Mouse (Mus musculus): Measurements from ENCODE around the gene Cavin2. TPM values are rescaled to one million over a fixed set of nuclear protein-coding genes. Genes with fewer than 3 reads are reported as not detected.

Gene Cavin2
- polyA plus RNA-seq, 1 experiment from 2014 or later, result 24.9 TPM

- Histone ChIP-seq H3K4me1 (ENCODE audit: control insufficient read depth, low read depth, low read length) (no peaks in the 10 kb centered on the region), H3K27me3 (ENCODE audit: control insufficient read depth, insufficient read depth, low read depth, low read length) (no peaks in the 10 kb centered on the region), H3K4me3 (ENCODE audit: low read depth, low read length) (no peak overlapping the region), H3K9me3 (replicated peaks; ENCODE audit: control insufficient read depth, low read length) (no peaks in the 10 kb centered on the region), H3K9ac (ENCODE audit: low read depth, low read length) (no peak overlapping the region), H3K27ac (ENCODE audit: low read length) (no peak overlapping the region; the same call in 1 of the 2 replicates), H3K36me3 (ENCODE audit: control insufficient read depth, insufficient read depth) (no peaks in the 10 kb centered on the region), H3K4me2 (ENCODE audit: low read depth, low read length) (no peak overlapping the region)
- no peak for ATAC-seq (ENCODE audit: low read depth)
- 54% methylated on average over 5 of the region's 5 CpGs for WGBS (ENCODE audit: insufficient replicate concordance)
Observed at GRCm38 (mm10) chr1:51267125-51267524, 21.8 kb upstream of the Cavin2 start.

GRCm38 (mm10) chr1:51268225-51268624 lies 20.7 kb upstream of the Cavin2 start:
- Histone ChIP-seq H3K27me3 (ENCODE audit: control insufficient read depth, insufficient read depth, low read depth, low read length) (no peaks in the 10 kb centered on the region), H3K27ac (ENCODE audit: low read length) (no peak overlapping the region), H3K4me1 (ENCODE audit: control insufficient read depth, low read depth, low read length) (no peaks in the 10 kb centered on the region), H3K9me3 (replicated peaks; ENCODE audit: control insufficient read depth, low read length) (no peaks in the 10 kb centered on the region), H3K4me3 (ENCODE audit: low read depth, low read length) (no peak overlapping the region), H3K36me3 (ENCODE audit: control insufficient read depth, insufficient read depth) (no peaks in the 10 kb centered on the region), H3K4me2 (ENCODE audit: low read depth, low read length) (no peak overlapping the region), H3K9ac (ENCODE audit: low read depth, low read length) (no peak overlapping the region)
- no peak for ATAC-seq (ENCODE audit: low read depth)
- 75% methylated on average over 2 of the region's 2 CpGs for WGBS (ENCODE audit: insufficient replicate concordance)

- no peak for ATAC-seq (ENCODE audit: low read depth)
- 62% methylated on average over 5 of the region's 5 CpGs for WGBS (ENCODE audit: insufficient replicate concordance)
- no peaks in the 10 kb centered on the region for H3K36me3 ChIP-seq (ENCODE audit: control insufficient read depth, insufficient read depth)
Observed at GRCm38 (mm10) chr1:51270196-51270935, 18.6 kb upstream of the Cavin2 start.

GRCm38 (mm10) chr1:51271845-51272244 lies 17.1 kb upstream of the Cavin2 start:
- Histone ChIP-seq H3K36me3 (ENCODE audit: control insufficient read depth, insufficient read depth) (no peaks in the 10 kb centered on the region), H3K4me2 (ENCODE audit: low read depth, low read length) (no peak overlapping the region), H3K27me3 (ENCODE audit: control insufficient read depth, insufficient read depth, low read depth, low read length) (no peaks in the 10 kb centered on the region), H3K27ac (ENCODE audit: low read length) (no peak overlapping the region), H3K4me1 (ENCODE audit: control insufficient read depth, low read depth, low read length) (no peaks in the 10 kb centered on the region), H3K4me3 (ENCODE audit: low read depth, low read length) (no peak overlapping the region), H3K9me3 (replicated peaks; ENCODE audit: control insufficient read depth, low read length) (no peaks in the 10 kb centered on the region), H3K9ac (ENCODE audit: low read depth, low read length) (no peak overlapping the region)
- 42% methylated on average over 4 of the region's 4 CpGs for WGBS (ENCODE audit: insufficient replicate concordance)
- no peak for ATAC-seq (ENCODE audit: low read depth)

More at GRCm38 (mm10) chr1:51270196-51270935, 18.6 kb upstream of the Cavin2 start:
- Histone ChIP-seq H3K9ac (ENCODE audit: low read depth, low read length) (no peak overlapping the region), H3K27me3 (ENCODE audit: control insufficient read depth, insufficient read depth, low read depth, low read length) (no peaks in the 10 kb centered on the region), H3K4me1 (ENCODE audit: control insufficient read depth, low read depth, low read length) (no peaks in the 10 kb centered on the region), H3K9me3 (replicated peaks; ENCODE audit: control insufficient read depth, low read length) (no peaks in the 10 kb centered on the region), H3K4me3 (ENCODE audit: low read depth, low read length) (no peak overlapping the region), H3K27ac (ENCODE audit: low read length) (no peak overlapping the region), H3K4me2 (ENCODE audit: low read depth, low read length) (no peak overlapping the region)

- H3K9ac ChIP-seq (ENCODE audit: low read depth, low read length), result no peak overlapping the region
- H3K27ac ChIP-seq (ENCODE audit: low read length), result no peak overlapping the region
- no peaks in the 10 kb centered on the region for H3K27me3 ChIP-seq (ENCODE audit: control insufficient read depth, insufficient read depth, low read depth, low read length)
- WGBS (ENCODE audit: insufficient replicate concordance), result 59% methylated on average over 4 of the region's 4 CpGs
- H3K4me3 ChIP-seq (ENCODE audit: low read depth, low read length), result no peak overlapping the region
- H3K4me2 ChIP-seq (ENCODE audit: low read depth, low read length), result no peak overlapping the region
- H3K36me3 ChIP-seq (ENCODE audit: control insufficient read depth, insufficient read depth), result no peaks in the 10 kb centered on the region
- no peak for ATAC-seq (ENCODE audit: low read depth)
- H3K9me3 ChIP-seq (replicated peaks; ENCODE audit: control insufficient read depth, low read length), result no peaks in the 10 kb centered on the region
- H3K4me1 ChIP-seq (ENCODE audit: control insufficient read depth, low read depth, low read length), result no peaks in the 10 kb centered on the region
Observed at GRCm38 (mm10) chr1:51272583-51273201, 16.2 kb upstream of the Cavin2 start.

GRCm38 (mm10) chr1:51277879-51278567 lies 10.9 kb upstream of the Cavin2 start:
- no peak overlapping the region for H3K4me2 ChIP-seq (ENCODE audit: low read depth, low read length)
- H3K36me3 ChIP-seq (ENCODE audit: control insufficient read depth, insufficient read depth), result no peaks in the 10 kb centered on the region
- H3K9me3 ChIP-seq (replicated peaks; ENCODE audit: control insufficient read depth, low read length), result no peaks in the 10 kb centered on the region
- H3K9ac ChIP-seq (ENCODE audit: low read depth, low read length), result no peak overlapping the region
- ATAC-seq (ENCODE audit: low read depth), result no peak
- H3K27ac ChIP-seq (ENCODE audit: low read length), result no peak overlapping the region
- H3K4me1 ChIP-seq (ENCODE audit: control insufficient read depth, low read depth, low read length), result no peaks in the 10 kb centered on the region
- WGBS (ENCODE audit: insufficient replicate concordance), result 46% methylated on average over 2 of the region's 2 CpGs
- no peak overlapping the region for H3K4me3 ChIP-seq (ENCODE audit: low read depth, low read length)
- H3K27me3 ChIP-seq (ENCODE audit: control insufficient read depth, insufficient read depth, low read depth, low read length), result no peaks in the 10 kb centered on the region

- H3K9me3 ChIP-seq (replicated peaks; ENCODE audit: control insufficient read depth, low read length), result no peaks in the 10 kb centered on the region
- peak overlapping the region; percentile 49 for H3K4me2 ChIP-seq (ENCODE audit: low read depth, low read length)
- no peak overlapping the region for H3K27ac ChIP-seq (ENCODE audit: low read length)
- H3K4me1 ChIP-seq (ENCODE audit: control insufficient read depth, low read depth, low read length), result no peaks in the 10 kb centered on the region
- H3K27me3 ChIP-seq (ENCODE audit: control insufficient read depth, insufficient read depth, low read depth, low read length), result no peaks in the 10 kb centered on the region
- ATAC-seq (ENCODE audit: low read depth), result no peak
- H3K9ac ChIP-seq (ENCODE audit: low read depth, low read length), result no peak overlapping the region
- no peak overlapping the region; the same call in 1 of the 2 replicates for H3K4me3 ChIP-seq (ENCODE audit: low read depth, low read length)
- 55% methylated on average over 3 of the region's 3 CpGs for WGBS (ENCODE audit: insufficient replicate concordance)
- H3K36me3 ChIP-seq (ENCODE audit: control insufficient read depth, insufficient read depth), result no peaks in the 10 kb centered on the region
Observed at GRCm38 (mm10) chr1:51288201-51288600, 725 bp upstream of the Cavin2 start.

- 69% methylated on average over 17 of the region's 17 CpGs for WGBS (ENCODE audit: insufficient replicate concordance)
- H3K27me3 ChIP-seq (ENCODE audit: control insufficient read depth, insufficient read depth, low read depth, low read length), result no peaks in the 10 kb centered on the region
- peak overlapping the region; percentile 49 for H3K4me2 ChIP-seq (ENCODE audit: low read depth, low read length)
Observed at GRCm38 (mm10) chr1:51289620-51290445, 907 bp downstream of the Cavin2 start.

More at GRCm38 (mm10) chr1:51289620-51290445, 907 bp downstream of the Cavin2 start:
- Histone ChIP-seq H3K9me3 (replicated peaks; ENCODE audit: control insufficient read depth, low read length) (no peaks in the 10 kb centered on the region), H3K4me1 (ENCODE audit: control insufficient read depth, low read depth, low read length) (no peaks in the 10 kb centered on the region), H3K36me3 (ENCODE audit: control insufficient read depth, insufficient read depth) (no peaks in the 10 kb centered on the region), H3K4me3 (ENCODE audit: low read depth, low read length) (peak overlapping the region; percentile 46), H3K9ac (ENCODE audit: low read depth, low read length) (peak overlapping the region; percentile 39; the same call in 1 of the 2 replicates), H3K27ac (ENCODE audit: low read length) (peak overlapping the region; percentile 63)
- ATAC-seq (ENCODE audit: low read depth), result no peak

Measured in liver, embryonic 16.5 days (tissue).